In genomic region chr9:59903382-59903781, GRCm38 (mm10) we compare ENCODE assay signal across 25 mouse cellular contexts. TPM values are rescaled to one million over a fixed set of nuclear protein-coding genes. Genes with fewer than 3 reads are reported as not detected.
"Had no signal": no experiment of that assay in that cellular context is flagged by ENCODE, and none has a peak within 500 bp of the region (broad histone marks: within the 10 kb centered on the region; RNA-seq: fewer than 3 reads in every experiment).

No protein-coding gene starts in this region.

- H3K9me3 ChIP-seq: limb, embryonic 12.5 days; limb, embryonic 15.5 days; megakaryocyte, embryonic 14.5 days; stomach, embryonic 15.5 days had no signal

- H3K9ac ChIP-seq: limb, embryonic 12.5 days; limb, embryonic 15.5 days; lung, embryonic 14.5 days; stomach, embryonic 15.5 days had no signal

- H3K36me3 ChIP-seq: stomach, embryonic 15.5 days had no signal

- H3K27ac ChIP-seq: limb, embryonic 12.5 days; limb, embryonic 15.5 days; macrophage; stomach, embryonic 15.5 days had no signal

- H3K27me3 ChIP-seq: limb, embryonic 12.5 days; limb, embryonic 15.5 days; megakaryocyte, embryonic 14.5 days; stomach, embryonic 15.5 days had no signal

- H3K4me1 ChIP-seq: limb, embryonic 12.5 days; limb, embryonic 15.5 days; megakaryocyte, embryonic 14.5 days; stomach, embryonic 15.5 days had no signal

- DNase-seq: kidney, adult 18-20 months; kidney, adult 9 months; kidney, postnatal 14 days; kidney, postnatal 4 days; left cerebral cortex, postnatal 4 days; lung, embryonic 14.5 days; midbrain, embryonic 14.5 days; right cerebral cortex, postnatal 4 days; thymus, postnatal 36 days had no signal

- H3K4me3 ChIP-seq: limb, embryonic 12.5 days; limb, embryonic 15.5 days; megakaryocyte, embryonic 14.5 days; stomach, embryonic 15.5 days had no signal

- ATAC-seq: intestine, embryonic 16.5 days; lung, postnatal 0 days had no signal

- H3K4me2 ChIP-seq: limb, embryonic 12.5 days; limb, embryonic 15.5 days; lung, embryonic 14.5 days; midbrain, embryonic 11.5 days; stomach, embryonic 15.5 days had no signal

RNA-seq across cellular contexts. Expression of gene Nr2e3, which starts 57.1 kb away (rescaled TPM):
- total RNA-seq: layer of hippocampus, adult 18-20 months; layer of hippocampus, postnatal 14 days; left cerebral cortex, adult 8-10 months; left cerebral cortex, postnatal 14 days; left cerebral cortex, postnatal 4 days; midbrain, postnatal 0 days had no signal
- polyA plus RNA-seq: kidney, embryonic 16.5 days; lung, embryonic 14.5 days; lung, postnatal 0 days; macrophage; midbrain, embryonic 11.5 days; midbrain, embryonic 14.5 days; midbrain, postnatal 0 days; neural tube, embryonic 11.5 days; neural tube, embryonic 14.5 days had no signal
